Mouse (Mus musculus): Measurements from ENCODE around the gene S100a10. TPM values are rescaled to one million over a fixed set of nuclear protein-coding genes. Genes with fewer than 3 reads are reported as not detected.

S100a10 gene
- polyA plus RNA-seq (2015; fragmentation: Illumina TruSeq; extraction: RNeasy Lipid Tissue Mini Kit (QIAGEN cat#74804); ENCODE audit: insufficient read depth, low read depth, low replicate concordance): 110 TPM

DNA sequence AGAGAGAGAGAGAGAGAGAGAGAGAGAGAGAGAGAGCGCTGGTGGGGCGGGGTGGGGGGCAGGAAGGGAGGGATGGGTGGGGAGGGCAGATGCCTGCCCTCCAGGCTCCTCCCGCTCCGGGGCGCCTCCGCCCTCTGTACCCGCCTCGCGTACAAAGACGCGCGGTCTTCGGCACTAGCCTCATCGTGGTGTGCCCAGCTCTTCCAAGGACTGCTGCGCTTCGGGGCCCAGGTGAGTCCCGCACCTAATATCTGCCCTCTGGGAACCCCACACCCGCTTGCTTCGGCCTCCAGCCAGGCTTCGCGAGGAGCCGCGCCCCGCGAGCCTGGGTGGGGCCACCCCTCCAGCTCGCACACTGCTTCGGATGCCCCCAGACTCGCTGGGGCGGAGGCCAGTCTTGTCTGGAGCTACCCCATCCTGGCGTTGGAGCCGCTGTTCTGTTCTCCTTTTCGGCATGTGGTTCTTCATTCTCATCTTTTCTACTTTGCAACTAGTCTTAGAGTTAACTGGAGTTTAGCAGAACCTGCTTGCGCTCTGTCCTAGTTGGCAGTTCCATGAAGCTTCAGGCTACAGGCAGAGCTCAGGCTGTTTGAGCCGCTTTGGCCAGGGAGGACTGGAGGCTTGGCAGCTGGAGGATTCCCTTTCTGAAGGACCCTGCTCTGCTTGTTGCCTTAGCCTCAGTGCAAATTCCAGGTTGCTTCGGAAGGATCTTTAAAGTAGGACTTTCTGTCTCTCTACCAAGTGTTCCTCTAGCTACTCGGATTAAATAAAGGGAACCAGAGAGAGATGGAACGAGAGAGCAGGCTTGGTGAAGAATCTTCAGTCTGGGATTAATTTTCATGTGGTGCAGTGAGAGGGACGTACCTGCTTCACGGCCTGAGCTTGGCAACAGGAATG, at the start of gene S100a10:
Gene S100a10 (plus strand): TSS at position 100 of the 897 bp plus-strand sequence.

DNA sequence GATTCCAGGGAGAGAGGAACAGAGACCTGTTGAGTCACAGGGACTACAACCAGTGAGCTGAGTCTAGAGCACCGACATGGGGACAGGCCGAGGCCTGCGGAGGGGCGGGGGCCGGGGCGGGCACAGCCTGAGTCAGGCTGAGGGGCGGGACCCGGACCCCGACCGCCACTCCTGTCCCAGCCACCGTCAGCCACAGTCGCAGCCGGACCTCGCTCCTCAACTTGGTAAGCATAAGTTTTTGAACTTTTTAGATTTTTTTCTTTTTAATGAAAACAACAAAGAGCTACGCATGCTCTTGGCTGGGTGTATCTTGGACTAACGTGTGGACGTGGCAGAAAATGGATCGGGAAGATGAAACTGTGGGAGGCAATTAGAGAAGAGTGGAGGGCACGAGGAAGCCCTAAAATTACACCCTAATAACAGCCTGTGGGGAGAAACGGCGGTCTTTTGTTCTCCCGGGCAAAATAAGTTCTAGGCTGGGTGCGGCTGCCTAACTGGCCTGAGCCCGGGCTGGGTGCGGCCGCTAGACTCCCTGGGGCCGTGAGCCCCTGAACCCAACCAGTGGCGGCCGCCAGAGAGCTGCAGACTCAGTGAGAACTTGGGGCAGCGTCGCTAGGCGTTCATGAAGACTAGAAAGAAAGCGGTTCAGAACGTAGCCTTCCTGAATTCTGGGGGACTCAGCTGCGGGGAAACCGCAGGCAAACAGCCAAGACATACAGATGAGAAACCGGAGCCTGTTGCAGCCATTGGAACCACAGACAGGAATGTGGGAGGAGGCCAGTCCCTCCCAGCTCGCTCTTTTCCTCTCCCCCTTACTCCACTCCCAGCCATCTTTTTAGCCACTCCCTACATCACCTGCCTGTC, 34.3 kb upstream of the S100a10 start, which contains the start of gene S100a11:
Gene S100a11 (plus strand): TSS at position 159 of the 864 bp plus-strand sequence.

Other genes with a start within 250 kb of the S100a10 start
- not detected for gene Hrnr, start 235.3 kb upstream of the S100a10 start, polyA plus RNA-seq (2015; fragmentation: Illumina TruSeq; extraction: RNeasy Lipid Tissue Mini Kit (QIAGEN cat#74804); ENCODE audit: insufficient read depth, low read depth, low replicate concordance)
- gene Rptn, start 161.4 kb upstream of the S100a10 start, polyA plus RNA-seq (2015; fragmentation: Illumina TruSeq; extraction: RNeasy Lipid Tissue Mini Kit (QIAGEN cat#74804); ENCODE audit: insufficient read depth, low read depth, low replicate concordance): not detected
- not detected for gene Tchh, start 112.8 kb upstream of the S100a10 start, polyA plus RNA-seq (2015; fragmentation: Illumina TruSeq; extraction: RNeasy Lipid Tissue Mini Kit (QIAGEN cat#74804); ENCODE audit: insufficient read depth, low read depth, low replicate concordance)
- not detected for gene Tchhl1, start 86.3 kb upstream of the S100a10 start, polyA plus RNA-seq (2015; fragmentation: Illumina TruSeq; extraction: RNeasy Lipid Tissue Mini Kit (QIAGEN cat#74804); ENCODE audit: insufficient read depth, low read depth, low replicate concordance)
- gene S100a11, start 34.6 kb upstream of the S100a10 start, polyA plus RNA-seq (2015; fragmentation: Illumina TruSeq; extraction: RNeasy Lipid Tissue Mini Kit (QIAGEN cat#74804); ENCODE audit: insufficient read depth, low read depth, low replicate concordance): 188 TPM
- gene Tdpoz2, start 97.6 kb downstream of the S100a10 start, polyA plus RNA-seq (2015; fragmentation: Illumina TruSeq; extraction: RNeasy Lipid Tissue Mini Kit (QIAGEN cat#74804); ENCODE audit: insufficient read depth, low read depth, low replicate concordance): not detected
- gene Tdpoz1, start 121.2 kb downstream of the S100a10 start, polyA plus RNA-seq (2015; fragmentation: Illumina TruSeq; extraction: RNeasy Lipid Tissue Mini Kit (QIAGEN cat#74804); ENCODE audit: insufficient read depth, low read depth, low replicate concordance): not detected
- gene Gm37596, start 138.0 kb downstream of the S100a10 start, polyA plus RNA-seq (2015; fragmentation: Illumina TruSeq; extraction: RNeasy Lipid Tissue Mini Kit (QIAGEN cat#74804); ENCODE audit: insufficient read depth, low read depth, low replicate concordance): not detected
- not detected for gene Gm5773, start 217.9 kb downstream of the S100a10 start, polyA plus RNA-seq (2015; fragmentation: Illumina TruSeq; extraction: RNeasy Lipid Tissue Mini Kit (QIAGEN cat#74804); ENCODE audit: insufficient read depth, low read depth, low replicate concordance)
- not detected for gene Tdpoz4, start 241.3 kb downstream of the S100a10 start, polyA plus RNA-seq (2015; fragmentation: Illumina TruSeq; extraction: RNeasy Lipid Tissue Mini Kit (QIAGEN cat#74804); ENCODE audit: insufficient read depth, low read depth, low replicate concordance)